Mouse (Mus musculus) cortical plate, adult 2 months (tissue): ENCODE data around the gene Atf6b.

Source experiments
- CTCF ChIP-seq: fragments of 200-500 bp; IDR thresholded peaks from 2 replicates; pipeline ENCODE4 v1.5.1; 2011; ENCODE audit warnings: mild to moderate bottlenecking, control low read depth, low read length; ENCODE audit not compliant: insufficient read depth; ENCODE audit errors: extremely low read depth
- POLR2A ChIP-seq: fragments of 200-500 bp; IDR thresholded peaks from 2 replicates; pipeline ENCODE4 v1.6.1; 2011; ENCODE audit warnings: mild to moderate bottlenecking, low read length, control low read depth; ENCODE audit not compliant: insufficient read depth; ENCODE audit errors: extremely low read depth

DNA sequence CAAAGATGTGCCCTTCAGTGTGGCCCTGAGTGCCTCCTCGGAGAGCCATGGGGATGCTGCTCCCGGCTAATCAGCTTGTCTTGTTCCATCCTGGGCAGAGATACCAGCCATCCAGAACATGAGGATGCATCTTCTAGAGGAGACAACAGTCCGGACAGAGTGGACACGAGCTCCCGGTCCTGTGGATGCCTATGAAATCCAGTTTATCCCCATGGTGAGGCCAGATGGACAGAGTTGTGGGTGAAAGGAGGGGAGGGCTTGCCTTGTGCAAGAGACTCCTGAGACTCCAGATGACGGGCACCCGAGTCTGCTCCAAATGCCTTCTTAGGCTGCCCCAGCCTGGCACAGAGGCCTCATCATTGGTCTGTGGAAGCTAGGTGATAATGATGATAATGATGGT is 26.2 kb downstream of the Atf6b start:
- TF ChIP-seq CTCF (no peak), POLR2A (no peak)
